Mouse (Mus musculus): ENCODE results near the gene Aifm2.

The Aifm2 gene

GRCm38 (mm10) chr10:61759869-61760268 is 44.8 kb downstream of the Aifm2 start:
- DNase-seq (ENCODE audit: extremely low read depth, insufficient read length, low spot score): peak; percentile 65

GRCm38 (mm10) chr10:61764689-61765088 is 49.6 kb downstream of the Aifm2 start:
- DNase-seq (ENCODE audit: extremely low read depth, insufficient read length, low spot score): no peak

GRCm38 (mm10) chr10:61765558-61765957 is 50.5 kb downstream of the Aifm2 start:
- DNase-seq (ENCODE audit: extremely low read depth, insufficient read length, low spot score): no peak

GRCm38 (mm10) chr10:61766806-61767205 is 51.7 kb downstream of the Aifm2 start:
- no peak for DNase-seq (ENCODE audit: extremely low read depth, insufficient read length, low spot score)

- DNase-seq (ENCODE audit: extremely low read depth, insufficient read length, low spot score): no peak
Observed at GRCm38 (mm10) chr10:61781461-61782128, 66.5 kb downstream of the Aifm2 start.

GRCm38 (mm10) chr10:61782799-61783611 is 67.9 kb downstream of the Aifm2 start:
- no peak for DNase-seq (ENCODE audit: extremely low read depth, insufficient read length, low spot score)

- DNase-seq (ENCODE audit: extremely low read depth, insufficient read length, low spot score): no peak
Observed at GRCm38 (mm10) chr10:61783621-61784251, 68.7 kb downstream of the Aifm2 start, which contains the start of gene H2afy2. Gene H2afy2 (minus strand): TSS chr10:61784147.

GRCm38 (mm10) chr10:61784414-61784813 is 69.4 kb downstream of the Aifm2 start:
- DNase-seq (ENCODE audit: extremely low read depth, insufficient read length, low spot score): no peak

GRCm38 (mm10) chr10:61787541-61788313 is 72.7 kb downstream of the Aifm2 start:
- DNase-seq (ENCODE audit: extremely low read depth, insufficient read length, low spot score): no peak

GRCm38 (mm10) chr10:61788499-61788898 is 73.4 kb downstream of the Aifm2 start:
- DNase-seq (ENCODE audit: extremely low read depth, insufficient read length, low spot score): no peak
